Mouse (Mus musculus) liver, embryonic 11.5 days (tissue): ENCODE measurements around the gene Rasl2-9. TPM values are rescaled to one million over a fixed set of nuclear protein-coding genes. Genes with fewer than 3 reads are reported as not detected.
A peak's percentile ranks its signal among the peaks of the same experiment; 100 is the strongest.
"Not testable (repeated sequence)": the region's sequence is repeated elsewhere in the genome, so short reads cannot be mapped to it uniquely, and the experiment has no call there.

Experiments
- ATAC-seq: fragments of 200-750 bp; cut with Nextera tagmentation; replicated peaks from 2 replicates; pipeline ENCODE4 v1.8.0; 2017; ENCODE audit warnings: moderate number of reproducible peaks, mild to moderate bottlenecking, moderate TSS enrichment, moderate library complexity; ENCODE audit not compliant: low FRiP score
- DNase-seq: peaks from one replicate; pipeline ENCODE4 v3.0.0-alpha.2; 2017; ENCODE audit warnings: low spot score
- H3K27ac ChIP-seq: fragments of 300-500 bp; sonication (generic); 2 replicates; pipeline ENCODE4 v1.5.1; 2014; ENCODE audit warnings: mild to moderate bottlenecking, low read depth, low read length, control low read depth
- H3K27me3 ChIP-seq: fragments of 300-500 bp; sonication (generic); replicated peaks from 2 replicates; pipeline ENCODE4 v1.6.1; 2014; ENCODE audit warnings: low read length, mixed read lengths; ENCODE audit not compliant: control insufficient read depth, insufficient read depth
- H3K36me3 ChIP-seq: fragments of 300-500 bp; sonication (generic); 2 replicates; pipeline ENCODE4 v1.6.1; 2014; ENCODE audit warnings: mild to moderate bottlenecking, low read length, moderate library complexity, mixed read lengths; ENCODE audit not compliant: control insufficient read depth, insufficient read depth
- H3K4me1 ChIP-seq: fragments of 300-500 bp; sonication (generic); replicated peaks from 2 replicates; pipeline ENCODE4 v1.6.1; 2014; ENCODE audit warnings: low read length, mixed read lengths; ENCODE audit not compliant: control insufficient read depth, insufficient read depth
- H3K4me2 ChIP-seq: fragments of 300-500 bp; sonication (generic); 2 replicates; pipeline ENCODE4 v1.6.1; 2014; ENCODE audit warnings: mild to moderate bottlenecking, control low read depth, moderate library complexity
- H3K4me3 ChIP-seq: fragments of 300-500 bp; sonication (generic); 2 replicates; pipeline ENCODE4 v1.5.1; 2014; ENCODE audit warnings: low read depth, low read length, control low read depth
- H3K9ac ChIP-seq: fragments of 300-500 bp; sonication (generic); 2 replicates; pipeline ENCODE4 v1.6.1; 2014; ENCODE audit warnings: low read depth, low read length, control low read depth
- H3K9me3 ChIP-seq: fragments of 300-500 bp; sonication (generic); 2 replicates; pipeline ENCODE4 v1.6.1; 2016; ENCODE audit warnings: low read length, inconsistent platforms, mixed read lengths; ENCODE audit not compliant: control insufficient read depth
- WGBS: fragments of 180-500 bp; shearing (Covaris S2); extraction: QIAGEN DNeasy Blood & Tissue Kit; methylation state at CpG from one replicate; pipeline ENCODE4 v1.1.7; 2014; 5-methylcytosine and 5-hydroxymethylcytosine counted together
- polyA plus RNA-seq: library from polyadenylated mRNA; unstranded; fragments of >200 nt; fragmentation: Nextera tagmentation; extraction: Ambion mirVana; gene quantifications from 2 replicates; pipeline ENCODE4 v1.2.1, GENCODE M21; 2014

Gene Rasl2-9
- 0.26 and 0.66 TPM in 2 replicates for polyA plus RNA-seq

DNA sequence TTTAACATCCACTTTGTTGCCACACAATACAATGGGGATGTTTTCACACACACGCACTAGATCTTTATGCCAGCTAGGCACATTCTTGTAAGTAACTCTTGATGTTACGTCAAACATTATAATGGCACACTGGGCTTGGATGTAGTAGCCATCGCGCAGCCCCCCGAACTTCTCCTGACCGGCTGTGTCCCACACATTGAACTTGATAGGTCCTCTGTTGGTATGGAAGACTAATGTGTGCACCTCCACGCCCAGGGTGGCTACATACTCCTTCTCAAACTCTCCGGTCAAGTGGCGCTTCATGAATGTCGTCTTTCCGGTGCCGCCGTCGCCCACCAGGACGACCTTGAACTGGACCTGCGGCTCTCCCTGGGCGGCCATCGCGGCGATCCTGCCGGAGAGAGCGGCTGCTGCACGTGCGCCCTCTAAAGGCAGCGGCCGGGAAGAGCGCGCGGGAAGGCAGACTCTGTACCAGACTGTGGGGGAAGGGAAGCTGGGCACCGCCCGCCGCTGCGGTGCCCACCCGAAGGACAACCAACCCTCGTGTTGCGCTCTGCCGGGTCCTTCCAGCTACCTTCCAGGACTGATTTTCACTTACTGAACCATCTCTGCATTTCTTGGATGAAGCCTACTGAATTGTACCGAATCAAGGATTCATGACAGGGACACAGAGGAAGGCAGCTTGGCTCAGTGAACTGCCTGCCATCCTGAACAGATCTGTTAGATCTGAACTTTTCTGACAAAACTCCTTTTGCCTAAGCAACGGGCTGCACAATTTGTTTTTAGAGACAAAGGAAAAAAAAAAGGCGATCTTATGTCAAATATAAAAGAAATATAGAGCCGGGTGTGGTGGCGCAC lies at the start of gene Rasl2-9:
Gene Rasl2-9, minus strand, starts transcription at position 402 of the 858 bp plus-strand sequence.
- ATAC-seq (peak; percentile 86), DNase-seq (peak; percentile 81)
- peak within 1 kb of the TSS; percentile 71 for H3K4me2 ChIP-seq
- peak within 1 kb of the TSS; percentile 44 for H3K9ac ChIP-seq
- no peaks in the 10 kb centered on the region for H3K27me3 ChIP-seq
- WGBS, result 17% methylated on average over 42 of the region's 42 CpGs
- no peaks in the 10 kb centered on the region for H3K36me3 ChIP-seq
- H3K4me1 ChIP-seq, result no peaks in the 10 kb centered on the region
- no peak within 1 kb of the TSS for H3K27ac ChIP-seq
- H3K4me3 ChIP-seq, result peak within 1 kb of the TSS; percentile 39
- H3K9me3 ChIP-seq, result no peaks in the 10 kb centered on the region

DNA sequence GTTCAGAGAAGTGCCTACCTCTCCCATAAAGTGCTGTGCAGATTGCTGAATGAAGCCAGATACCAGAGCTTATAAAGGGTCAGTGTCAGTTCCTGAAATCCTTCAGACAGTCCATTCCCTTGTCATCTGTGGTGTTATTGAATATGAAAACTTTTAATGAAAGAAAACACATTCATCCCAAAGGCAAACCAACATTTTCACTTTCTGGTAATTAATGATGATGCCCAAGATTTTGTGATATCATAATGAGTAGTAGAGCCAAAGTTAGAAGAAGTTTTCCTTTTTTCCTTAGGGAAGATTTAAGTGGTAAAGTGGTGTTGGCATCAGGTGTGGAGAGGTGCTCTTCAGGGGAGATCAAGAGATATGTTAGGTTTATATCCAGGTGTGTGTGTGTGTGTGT lies 23.8 kb upstream of the Rasl2-9 start, which contains the start of gene Vmn1r55:
Gene Vmn1r55, minus strand, starts transcription at position 101 of the 400 bp plus-strand sequence.
- ATAC-seq, H3K9me3 ChIP-seq, DNase-seq, H3K9ac ChIP-seq, H3K36me3 ChIP-seq, H3K27ac ChIP-seq, H3K4me1 ChIP-seq, H3K4me2 ChIP-seq, H3K4me3 ChIP-seq, H3K27me3 ChIP-seq: not testable (repeated sequence)

DNA sequence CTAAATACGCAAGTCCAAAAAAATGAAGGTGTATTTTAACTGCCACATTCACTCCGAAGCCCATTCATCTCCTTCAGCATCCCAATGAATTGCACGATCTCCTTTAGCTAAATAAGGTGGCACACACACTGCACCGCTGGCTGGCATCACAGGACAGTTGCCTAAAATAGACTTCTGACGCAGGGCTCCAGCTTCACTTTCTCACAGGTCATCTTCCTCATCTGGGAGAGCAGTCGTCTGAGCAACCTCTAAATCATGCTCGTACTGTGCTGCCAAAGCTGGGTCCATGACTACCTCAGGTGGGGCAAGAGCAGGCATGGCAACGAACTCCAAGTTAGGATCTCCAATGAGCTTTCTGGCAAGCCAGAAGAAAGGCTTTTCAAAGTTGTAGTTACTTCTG lies 672 bp downstream of the Rasl2-9 start:
- Histone ChIP-seq H3K4me1 (no peaks in the 10 kb centered on the region), H3K36me3 (no peaks in the 10 kb centered on the region), H3K4me3 (no peak overlapping the region), H3K4me2 (peak overlapping the region; percentile 71), H3K27ac (no peak overlapping the region), H3K9ac (no peak overlapping the region), H3K9me3 (no peaks in the 10 kb centered on the region), H3K27me3 (no peaks in the 10 kb centered on the region)
- DNase-seq, result no peak
- 81% methylated on average over 8 of the region's 8 CpGs for WGBS
- no peak for ATAC-seq

DNA sequence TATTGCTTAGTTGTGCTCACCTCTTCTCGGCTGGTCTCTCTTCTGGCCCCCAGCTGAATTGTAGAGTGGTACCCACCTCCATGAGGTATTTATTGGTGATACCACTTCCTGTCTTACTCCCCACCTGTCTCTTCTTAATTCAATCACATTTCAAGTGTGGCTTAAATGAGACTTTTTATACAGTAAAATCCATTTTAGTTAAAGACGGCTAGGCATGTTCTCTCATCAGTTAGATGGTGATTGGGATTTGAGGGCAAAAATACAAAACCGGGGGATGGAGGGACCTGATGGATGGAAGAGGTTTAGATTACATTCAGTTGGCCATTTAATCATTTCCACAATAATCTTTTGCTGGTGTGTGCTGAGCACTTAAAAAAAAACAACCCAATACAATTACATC lies 8.9 kb downstream of the Rasl2-9 start, which contains the start of gene Rfpl4:
Gene Rfpl4, minus strand, starts transcription at position 101 of the 400 bp plus-strand sequence.
- Histone ChIP-seq H3K4me3 (no peak within 1 kb of the TSS), H3K27ac (no peak within 1 kb of the TSS), H3K27me3 (no peaks in the 10 kb centered on the region), H3K4me2 (no peak within 1 kb of the TSS), H3K9me3 (no peaks in the 10 kb centered on the region), H3K4me1 (no peaks in the 10 kb centered on the region), H3K36me3 (no peaks in the 10 kb centered on the region), H3K9ac (no peak within 1 kb of the TSS)
- DNase-seq (no peak), ATAC-seq (no peak)
- 76% methylated on average over 3 of the region's 3 CpGs for WGBS

DNA sequence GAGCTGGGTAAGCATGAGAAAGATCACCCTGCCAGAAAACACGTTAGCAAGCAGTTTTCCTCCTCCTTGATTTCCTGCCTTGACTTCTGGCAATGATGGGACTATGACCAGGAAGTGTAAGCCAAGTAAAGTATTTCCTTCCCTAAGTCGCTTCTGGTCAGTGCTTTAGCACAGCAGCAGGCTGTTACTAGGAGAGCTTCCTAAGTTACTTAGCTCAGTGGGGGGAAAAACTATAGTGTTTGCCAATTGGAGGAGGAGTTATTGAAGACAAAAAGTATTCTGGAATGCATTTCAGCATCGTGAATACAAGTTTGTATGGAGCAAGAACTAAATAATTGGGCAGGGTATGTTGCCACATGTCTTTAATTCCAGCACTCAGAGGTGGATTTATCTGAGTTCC lies 13.0 kb downstream of the Rasl2-9 start:
- WGBS, result 40% methylated on average over 3 of the region's 3 CpGs
- no peak for ATAC-seq
- H3K27ac ChIP-seq, result no peak overlapping the region

DNA sequence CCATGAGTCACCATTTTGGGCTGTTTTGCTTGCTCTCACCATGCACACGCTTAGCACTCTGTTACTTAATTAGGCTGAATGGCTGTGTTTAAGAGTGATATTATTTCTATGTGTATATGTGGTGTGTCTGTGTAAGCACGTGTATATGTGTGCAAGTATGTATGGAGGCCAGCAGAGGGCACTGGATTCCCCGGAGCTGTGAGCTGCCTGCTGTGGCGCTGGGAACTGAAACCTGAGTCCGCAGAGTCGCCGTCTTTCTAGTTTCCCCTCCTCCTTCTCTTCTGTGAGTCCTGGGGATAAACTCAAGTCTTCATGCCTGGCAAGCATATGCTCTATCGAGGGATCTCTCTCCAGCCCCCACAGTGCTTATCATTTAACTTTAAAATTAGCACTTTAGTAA lies 16.4 kb downstream of the Rasl2-9 start:
- Histone ChIP-seq H3K4me3 (no peak overlapping the region), H3K27ac (no peak overlapping the region), H3K4me1 (no peaks in the 10 kb centered on the region), H3K9ac (no peak overlapping the region), H3K36me3 (no peaks in the 10 kb centered on the region), H3K4me2 (no peak overlapping the region), H3K9me3 (peaks cover 3% of the 10 kb centered on the region; the same call in 1 of the 2 replicates), H3K27me3 (no peaks in the 10 kb centered on the region)
- ATAC-seq, result no peak
- DNase-seq, result no peak
- WGBS, result 77% methylated on average over 8 of the region's 8 CpGs

More for the DNA sequence above, 13.0 kb downstream of the Rasl2-9 start:
- H3K4me2 ChIP-seq, result no peak overlapping the region
- H3K9ac ChIP-seq, result no peak overlapping the region
- H3K9me3 ChIP-seq, result peaks cover 3% of the 10 kb centered on the region; the same call in 1 of the 2 replicates
- no peak for DNase-seq
- no peak overlapping the region for H3K4me3 ChIP-seq
- H3K27me3 ChIP-seq, result no peaks in the 10 kb centered on the region
- no peaks in the 10 kb centered on the region for H3K36me3 ChIP-seq
- H3K4me1 ChIP-seq, result no peaks in the 10 kb centered on the region

DNA sequence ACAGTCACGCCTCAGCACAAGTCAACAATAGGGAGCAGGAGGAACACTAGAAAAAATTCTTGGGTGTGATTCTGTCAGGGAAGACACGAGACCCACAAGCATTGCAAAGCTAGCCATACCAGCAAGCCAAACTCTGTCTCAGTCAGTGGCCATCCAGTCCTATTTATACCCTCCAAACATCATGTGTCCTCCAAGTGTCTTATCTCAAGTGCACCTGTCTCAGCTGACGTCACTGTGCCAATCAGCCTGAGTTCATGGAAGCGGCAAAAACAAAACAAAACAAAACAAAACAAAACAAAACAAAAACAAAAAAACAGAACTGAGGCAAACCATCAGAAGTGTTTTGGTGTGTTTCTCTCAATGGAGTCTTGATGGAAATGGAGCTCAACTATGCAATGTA lies 17.5 kb downstream of the Rasl2-9 start:
- H3K4me1 ChIP-seq, result no peaks in the 10 kb centered on the region
- ATAC-seq (no peak), DNase-seq (no peak)
- H3K4me3 ChIP-seq, result no peak overlapping the region
- WGBS, result 73% methylated on average over 4 of the region's 4 CpGs
- H3K9me3 ChIP-seq, result peaks cover 3% of the 10 kb centered on the region; the same call in 1 of the 2 replicates
- no peak overlapping the region for H3K4me2 ChIP-seq
- H3K27me3 ChIP-seq, result no peaks in the 10 kb centered on the region
- H3K9ac ChIP-seq, result no peak overlapping the region
- H3K36me3 ChIP-seq, result no peaks in the 10 kb centered on the region
- H3K27ac ChIP-seq, result no peak overlapping the region

DNA sequence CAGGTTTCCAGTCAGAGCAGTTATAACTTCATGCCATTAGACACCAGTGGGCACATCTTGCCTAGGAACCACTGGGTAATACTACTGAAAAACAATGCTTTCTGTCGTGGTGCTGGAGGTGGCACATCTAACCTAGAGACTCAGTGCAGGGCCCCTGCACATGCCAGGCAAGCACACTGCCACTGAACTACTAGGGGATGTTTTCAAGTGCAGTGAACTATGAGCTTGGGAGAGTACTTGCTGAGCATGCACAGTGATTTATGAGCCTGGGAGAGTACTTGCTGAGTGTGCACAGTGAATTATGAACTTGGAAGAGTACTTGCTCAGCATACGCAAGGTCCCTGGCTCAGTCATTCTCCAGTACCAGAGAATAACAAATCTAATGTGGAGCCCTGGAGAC lies 23.2 kb downstream of the Rasl2-9 start:
- no peak overlapping the region for H3K27ac ChIP-seq
- 74% methylated on average over 2 of the region's 2 CpGs for WGBS
- no peak overlapping the region for H3K4me3 ChIP-seq
- no peak for DNase-seq
- ATAC-seq, result no peak
- H3K4me2 ChIP-seq, result no peak overlapping the region
- no peaks in the 10 kb centered on the region for H3K9me3 ChIP-seq
- H3K27me3 ChIP-seq, result no peaks in the 10 kb centered on the region
- no peak overlapping the region for H3K9ac ChIP-seq
- H3K36me3 ChIP-seq, result peaks cover 14% of the 10 kb centered on the region
- H3K4me1 ChIP-seq, result no peaks in the 10 kb centered on the region
